In the genomic region with DNA sequence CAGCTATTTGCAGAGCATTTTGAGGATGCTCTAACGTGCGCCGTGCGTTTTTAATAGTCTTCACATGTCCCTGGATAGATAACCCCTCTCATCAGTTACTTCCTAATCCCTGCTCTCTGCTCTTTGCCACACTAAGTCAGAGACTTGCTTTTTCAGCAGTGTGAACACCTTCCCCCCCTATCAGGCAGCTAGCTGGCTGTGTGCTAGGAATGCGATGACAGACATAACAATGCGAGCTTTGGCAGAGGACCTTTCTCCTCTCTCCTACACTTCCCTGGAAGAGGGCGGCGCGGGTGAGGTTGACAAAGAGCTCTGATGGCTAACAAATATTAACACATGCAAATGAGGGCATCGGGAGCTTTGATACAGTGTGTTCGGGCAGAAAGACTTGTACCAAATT, we compare ENCODE assay signal across 9 mouse cellular contexts. TPM values are rescaled to one million over a fixed set of nuclear protein-coding genes. Genes with fewer than 3 reads are reported as not detected.
DNase-seq lines count a peak whose midpoint lies in the region; ATAC-seq and TF ChIP-seq lines count a peak whose summit lies in the region.
"Had no signal": no experiment of that assay in that cellular context is flagged by ENCODE, and none has a peak within 500 bp of the region (broad histone marks: within the 10 kb centered on the region; RNA-seq: fewer than 3 reads in every experiment).

No protein-coding gene starts in this region.

- WGBS in lung, embryonic 14.5 days = 29% methylated on average over 11 of the region's 11 CpGs
- 32% methylated on average over 11 of the region's 11 CpGs for WGBS in kidney, adult 2 months

- H3K9ac ChIP-seq in lung, embryonic 14.5 days = no peak overlapping the region

- H3K4me2 ChIP-seq in lung, embryonic 14.5 days = peak overlapping the region; percentile 15

- no peak for TF ChIP-seq POLR2A in kidney, adult 2 months (IDR thresholded peaks at IDR 0.05; ENCODE audit: low read depth, low read length)

- H3K4me3 ChIP-seq in lung, embryonic 14.5 days (ENCODE audit: low read depth, low read length) = peak overlapping the region; percentile 28
- peak overlapping the region; percentile 39 for H3K4me3 ChIP-seq in kidney, adult 2 months (ENCODE audit: insufficient read depth, low read depth, low read length)

- no peaks in the 10 kb centered on the region for H3K36me3 ChIP-seq in lung, embryonic 14.5 days (ENCODE audit: insufficient read depth)
- no peaks in the 10 kb centered on the region for H3K36me3 ChIP-seq in kidney, adult 2 months (ENCODE audit: control insufficient read depth, insufficient read depth, low read length)

- DNase-seq in embryo, embryonic 10 days (ENCODE audit: low spot score) = peak; percentile 27
- DNase-seq in embryo, embryonic 10.5 days (ENCODE audit: low spot score) = no peak
- DNase-seq in lung, embryonic 14.5 days = peak; percentile 60
- DNase-seq in lung, postnatal 25 days (ENCODE audit: low spot score) = no peak
- peak; percentile 64 for DNase-seq in kidney, adult 2 months
- DNase-seq in lung, postnatal 14 days = peak; percentile 30
- DNase-seq in frontal cortex, adult 2 months (ENCODE audit: extremely low spot score in 1 of 2, low spot score in 1 of 2) = no peak
- DNase-seq in cerebellum, postnatal 4 days (ENCODE audit: low spot score in 2 of 2) = no peak
- DNase-seq: cerebellum, postnatal 36 days had no signal

- H3K27ac ChIP-seq in lung, embryonic 14.5 days (ENCODE audit: low read depth) = no peak overlapping the region
- H3K27ac ChIP-seq in kidney, adult 2 months (ENCODE audit: insufficient read depth, low read depth, low read length) = peak overlapping the region; percentile 4

- no peaks in the 10 kb centered on the region for H3K9me3 ChIP-seq in lung, embryonic 14.5 days (ENCODE audit: low read depth, low read length)

- peak; percentile 24; the same call in 1 of the 2 replicates for ATAC-seq in lung, embryonic 14.5 days (ENCODE audit: insufficient read depth)

- H3K4me1 ChIP-seq in lung, embryonic 14.5 days (ENCODE audit: insufficient read depth) = peaks cover 7% of the 10 kb centered on the region
- peaks cover 7% of the 10 kb centered on the region; the same call in 1 of the 2 replicates for H3K4me1 ChIP-seq in kidney, adult 2 months (ENCODE audit: control insufficient read depth, insufficient read depth, low read length)

- TF ChIP-seq CTCF in lung, embryonic 14.5 days (IDR thresholded peaks at IDR 0.05; ENCODE audit: low read depth) = no peak
- TF ChIP-seq CTCF in kidney, adult 2 months (conservative IDR thresholded peaks at IDR 0.05; ENCODE audit: insufficient read depth, insufficient read length, low read depth, low read length) = no peak

- no peaks in the 10 kb centered on the region for H3K27me3 ChIP-seq in lung, embryonic 14.5 days (ENCODE audit: insufficient read depth, low read length)
- no peaks in the 10 kb centered on the region for H3K27me3 ChIP-seq in kidney, adult 2 months (replicated peaks; ENCODE audit: control insufficient read depth, insufficient read depth, low read length)

RNA-seq across cellular contexts. Expression of a gene that starts 2.1 kb away (rescaled TPM):
- 18.5 and 18.8 TPM in 2 replicates for polyA plus RNA-seq in lung, embryonic 14.5 days (2014; fragmentation: Nextera tagmentation; extraction: Ambion mirVana)
- polyA plus RNA-seq in kidney, adult 2 months (2012; rRNA removed) = 35.5 and 41.7 TPM in 2 replicates
- polyA plus RNA-seq in frontal cortex, adult 2 months (2012; rRNA removed) = 19.3 and 22.0 TPM in 2 replicates

Comparison
In these comparisons a context has a peak if more than half of its experiments do, and no peak if none do; other contexts are left out.
1. DNase-seq: peak in embryo, embryonic 10 days (single experiment), lung, embryonic 14.5 days (single experiment), kidney, adult 2 months (single experiment) and lung, postnatal 14 days (single experiment); none in embryo, embryonic 10.5 days (single experiment), lung, postnatal 25 days (single experiment), frontal cortex, adult 2 months (0 of 2) and cerebellum, postnatal 4 days (0 of 2).